Mouse (Mus musculus): ENCODE data around the gene Gpx8. TPM values are rescaled to one million over a fixed set of nuclear protein-coding genes. Genes with fewer than 3 reads are reported as not detected.

Gpx8 gene
- polyA plus RNA-seq, 1 experiment from 2014 or later = 110 TPM

MicroRNAs within 50 kb of the gene (microRNA counts, 519-probe panel; counts per million panel counts)
- microRNA mmu-miR-449a (3,750 counts per million, percentile 78 among the panel's probes with 10 or more counts), microRNA mmu-miR-449b (470 counts per million, percentile 58 among the panel's probes with 10 or more counts), microRNA mmu-miR-449c (470 counts per million, percentile 58 among the panel's probes with 10 or more counts)

Small RNAs within 50 kb of the gene (microRNA-seq; reads per million reads assigned to microRNA genes)
- gene Mir449a (7,414 reads per million, percentile 92 among the genes with 10 or more reads in this experiment), gene Mir449b (13.8 reads per million, percentile 25 among the genes with 10 or more reads in this experiment), gene Mir449c (30.4 reads per million, percentile 32 among the genes with 10 or more reads in this experiment)

Other genes with a start within 250 kb of the Gpx8 start
- gene Plpp1, start 245.6 kb downstream of the Gpx8 start, polyA plus RNA-seq (2016; fragmentation: Nextera tagmentation; extraction: Ambion mirVana) = 31.5 and 37.6 TPM in 2 replicates
- gene Mtrex, start 119.0 kb downstream of the Gpx8 start, polyA plus RNA-seq (2016; fragmentation: Nextera tagmentation; extraction: Ambion mirVana) = 83.4 and 90.4 TPM in 2 replicates
- gene Dhx29, start 119.0 kb downstream of the Gpx8 start, polyA plus RNA-seq (2016; fragmentation: Nextera tagmentation; extraction: Ambion mirVana) = 37.1 and 38.1 TPM in 2 replicates
- gene Ccno, start 58.6 kb downstream of the Gpx8 start, polyA plus RNA-seq (2016; fragmentation: Nextera tagmentation; extraction: Ambion mirVana) = 2.8 and 3.7 TPM in 2 replicates
- gene Mcidas, start 52.6 kb downstream of the Gpx8 start, polyA plus RNA-seq (2016; fragmentation: Nextera tagmentation; extraction: Ambion mirVana) = 1.6 and 1.7 TPM in 2 replicates
- 0.68 and 2.1 TPM in 2 replicates for gene Cdc20b, start 11.3 kb downstream of the Gpx8 start, polyA plus RNA-seq (2016; fragmentation: Nextera tagmentation; extraction: Ambion mirVana)
- not detected in 2 replicates for gene Gzma, start 54.6 kb upstream of the Gpx8 start, polyA plus RNA-seq (2016; fragmentation: Nextera tagmentation; extraction: Ambion mirVana)
- gene Esm1, start 163.2 kb upstream of the Gpx8 start, polyA plus RNA-seq (2016; fragmentation: Nextera tagmentation; extraction: Ambion mirVana) = 1.5 and 1.8 TPM in 2 replicates
- gene Gzmk, start 179.5 kb upstream of the Gpx8 start, polyA plus RNA-seq (2016; fragmentation: Nextera tagmentation; extraction: Ambion mirVana) = not detected in 2 replicates
- 3.5 and 4.5 TPM in 2 replicates for gene BC067074, start 246.7 kb upstream of the Gpx8 start, polyA plus RNA-seq (2016; fragmentation: Nextera tagmentation; extraction: Ambion mirVana)

All from hindbrain, embryonic 12.5 days (tissue).